Mouse (Mus musculus) layer of hippocampus, postnatal 25 days (tissue): Measurements from ENCODE around the gene Mroh9. TPM values are rescaled to one million over a fixed set of nuclear protein-coding genes. Genes with fewer than 3 reads are reported as not detected.

ENCODE experiments used
- DNase-seq, 2 experiments: peaks; one replicate each; pipeline ENCODE4 v3.0.0; 2022; ENCODE audit warnings: mixed read lengths in 2 of 2, low spot score in 1 of 2; ENCODE audit errors: extremely low spot score in 1 of 2
- total RNA-seq, 2 experiments: library from RNA; stranded (reverse); gene quantifications; 2 replicates each; pipeline ENCODE4 v1.2.3; 2021

The Mroh9 gene
- total RNA-seq, 2 experiments from 2014 or later = not detected

DNA sequence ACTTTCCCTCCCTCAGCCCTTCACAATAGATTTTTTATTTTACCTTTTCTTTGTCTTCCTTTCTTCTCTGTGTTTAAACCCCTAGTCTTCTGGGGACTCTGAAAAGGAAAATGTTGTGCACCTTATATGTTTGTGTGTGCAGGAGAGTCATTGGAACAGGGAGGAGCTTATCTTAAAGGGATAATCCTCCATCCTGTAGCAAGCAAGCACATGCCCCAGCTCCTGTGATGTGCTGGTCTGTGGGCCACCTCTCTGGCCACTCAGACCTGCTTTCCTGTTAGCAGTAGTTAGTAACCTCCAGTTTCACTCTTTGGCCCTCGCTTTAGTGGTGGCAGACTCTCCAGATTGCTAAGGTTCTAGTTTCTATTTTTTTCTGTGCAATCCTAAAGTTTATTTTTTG lies 101.0 kb downstream of the Mroh9 start, which contains the start of gene Fmo3:
TSS of gene Fmo3 (minus strand) at position 101 of the 400 bp plus-strand sequence.
- no peak for DNase-seq

Other genes starting within 250 kb of the Mroh9 start
- 10 to 100 TPM in 1 of 2 experiments, 1 to 10 TPM in 1; 9.9 to 15.0 TPM for gene Fmo1, start 219.1 kb downstream of the Mroh9 start, total RNA-seq
- 1 to 10 TPM; 2.2 TPM for gene Fmo2, start 186.9 kb downstream of the Mroh9 start, total RNA-seq
- gene Fmo6, start 148.2 kb downstream of the Mroh9 start, total RNA-seq = not detected
- gene Fmo3, start 101.1 kb downstream of the Mroh9 start, total RNA-seq = not detected
- gene Prrx1, start 228.0 kb upstream of the Mroh9 start, total RNA-seq = 1 to 10 TPM; 5.3 to 6.6 TPM